Mouse (Mus musculus) heart, adult 9 months (tissue): ENCODE measurements at regions not wholly inside any gene's neighbourhood (a gene's known extent, or its start where the extent isn't known, plus 50 kb on each side); places are given as distances from the start of the nearest gene placed in this dataset.

Source experiments
- DNase-seq, 2 experiments: peaks; one replicate each; pipeline ENCODE4 v3.0.0; 2022; ENCODE audit warnings: low spot score in 2 of 2

GRCm38 (mm10) chr14:105779760-105780159 is 116.9 kb downstream of the Spry2 start:
- DNase-seq = no peak

GRCm38 (mm10) chr14:105779349-105779748 is 117.3 kb downstream of the Spry2 start:
- peak; percentile 89 for DNase-seq

DNA sequence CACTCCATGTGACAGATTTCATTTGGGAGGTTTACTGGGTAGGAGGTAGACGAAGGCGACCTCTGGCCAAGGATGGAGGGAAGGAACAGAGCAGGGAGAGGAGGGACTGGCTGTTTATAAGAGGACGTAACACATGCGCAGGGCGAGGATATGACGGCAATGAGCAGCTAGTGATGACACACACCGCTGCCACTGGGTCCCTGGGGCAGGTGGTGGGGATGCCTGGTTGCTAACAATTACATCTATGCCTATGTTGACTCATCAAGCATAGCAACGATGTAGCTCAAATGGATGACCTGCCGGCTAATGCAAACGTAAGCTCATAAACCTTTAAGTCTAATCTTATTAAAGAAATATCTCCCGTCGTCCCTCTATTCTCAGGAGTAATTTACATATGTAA is 122.9 kb downstream of the Spry2 start:
- DNase-seq = no peak

- DNase-seq = no peak
Measured at GRCm38 (mm10) chr14:105767100-105767499, 129.5 kb downstream of the Spry2 start.

DNA sequence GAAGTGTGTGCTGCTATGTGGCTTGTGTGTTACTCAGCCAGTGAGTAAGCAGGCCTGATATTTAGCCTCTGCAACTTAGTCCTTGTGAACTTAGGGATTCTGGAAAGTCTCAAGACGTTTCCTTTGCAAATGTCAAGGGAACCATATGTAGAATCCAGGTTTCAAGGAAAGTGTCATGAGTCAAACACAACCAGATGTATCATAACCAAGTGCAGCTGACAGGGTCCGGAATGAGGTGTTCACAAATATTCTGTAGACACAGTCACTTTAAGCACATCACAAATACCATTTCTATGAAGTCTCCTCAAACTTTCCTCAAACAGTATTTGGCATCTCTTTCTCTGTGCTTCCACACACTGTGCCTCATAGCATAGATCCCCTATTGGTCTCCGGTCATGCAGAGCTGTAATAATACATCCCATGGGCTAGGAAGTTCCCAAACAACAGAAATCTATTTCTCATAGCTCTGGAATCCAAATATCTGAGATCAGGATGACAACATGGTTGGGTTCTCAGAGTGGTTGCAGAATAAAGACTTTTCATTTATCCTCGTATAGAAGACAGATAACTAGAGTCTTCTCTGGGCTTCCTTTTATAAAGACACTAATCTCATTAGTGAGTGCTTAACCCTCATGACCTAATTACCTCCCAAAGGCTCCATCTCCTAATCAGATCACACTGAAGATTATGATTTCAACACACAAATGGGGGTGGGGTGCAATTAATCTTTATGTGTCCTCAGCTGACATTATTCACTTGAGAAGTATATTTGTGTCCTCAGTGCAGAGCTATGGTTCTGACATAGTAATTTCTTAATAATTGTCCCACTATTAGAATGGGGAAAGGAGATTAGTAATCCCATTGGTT is 143.9 kb downstream of the Spry2 start:
- DNase-seq = no peak

DNA sequence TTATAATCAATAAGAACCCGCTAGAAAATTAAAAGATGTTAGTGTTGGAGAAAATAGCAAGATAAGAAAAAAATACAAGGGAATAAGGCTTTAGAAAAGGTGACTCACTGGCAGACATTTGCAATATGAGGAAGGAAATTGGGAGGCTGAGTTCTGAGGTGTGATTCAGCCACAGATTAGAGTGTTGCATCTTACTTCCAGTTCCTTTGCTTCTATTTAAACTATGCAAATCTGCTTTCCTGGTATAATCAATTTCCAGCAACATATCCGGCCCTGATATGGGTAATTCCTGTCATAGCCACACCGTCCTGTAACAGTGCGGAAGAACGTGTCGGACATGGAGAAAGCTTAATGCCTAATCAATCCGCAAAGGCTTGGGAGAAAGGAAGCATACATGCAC is 144.9 kb downstream of the Spry2 start:
- no peak for DNase-seq

- DNase-seq = no peak
Measured at GRCm38 (mm10) chr14:105744578-105744977, 152.0 kb downstream of the Spry2 start.

- DNase-seq = peak; percentile 84 to 86
Measured at GRCm38 (mm10) chr14:105744125-105744524, 152.5 kb downstream of the Spry2 start.

DNA sequence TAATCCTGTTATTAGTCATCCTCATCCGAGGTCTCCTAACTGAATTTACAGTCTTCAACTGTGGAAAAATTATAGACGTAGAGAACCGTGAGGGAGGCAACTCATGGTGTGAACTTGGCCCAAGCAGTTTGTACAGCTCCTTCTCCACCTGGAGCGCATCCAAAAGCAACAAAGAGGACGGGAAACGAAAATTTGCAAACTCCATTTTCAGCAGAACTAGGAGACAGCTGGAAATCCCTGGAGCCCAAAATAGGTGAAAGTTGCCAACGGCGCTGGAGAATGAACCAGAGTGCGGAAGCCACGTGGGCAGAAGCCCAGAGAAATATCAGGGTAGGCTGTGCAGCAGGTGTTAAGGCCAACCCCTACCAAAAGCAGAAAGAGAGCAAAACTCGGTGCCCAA is 155.7 kb downstream of the Spry2 start:
- DNase-seq = peak; percentile 88 to 89

DNA sequence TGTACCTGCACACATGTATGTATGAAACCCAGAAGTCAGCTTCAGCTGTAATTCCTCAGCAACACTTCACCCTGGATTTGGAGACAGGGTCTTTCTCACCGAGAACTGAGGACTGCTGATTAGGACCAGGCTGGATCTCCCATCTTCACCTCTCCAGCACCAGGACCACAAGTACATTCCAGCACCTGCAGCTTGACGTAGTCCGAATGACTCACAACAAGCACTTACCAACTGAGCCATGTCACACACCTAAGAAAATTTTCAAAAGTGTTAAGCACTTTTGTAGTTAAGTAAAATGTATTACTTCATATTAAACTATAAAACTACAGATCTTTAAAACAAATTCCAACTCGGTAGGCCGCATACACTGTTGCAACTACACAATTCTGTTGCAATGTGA is 158.1 kb downstream of the Spry2 start:
- no peak for DNase-seq

- peak in 1 of 2 experiments; percentile 39 for DNase-seq
Measured at GRCm38 (mm10) chr14:105736352-105736751, 160.3 kb downstream of the Spry2 start.

DNA sequence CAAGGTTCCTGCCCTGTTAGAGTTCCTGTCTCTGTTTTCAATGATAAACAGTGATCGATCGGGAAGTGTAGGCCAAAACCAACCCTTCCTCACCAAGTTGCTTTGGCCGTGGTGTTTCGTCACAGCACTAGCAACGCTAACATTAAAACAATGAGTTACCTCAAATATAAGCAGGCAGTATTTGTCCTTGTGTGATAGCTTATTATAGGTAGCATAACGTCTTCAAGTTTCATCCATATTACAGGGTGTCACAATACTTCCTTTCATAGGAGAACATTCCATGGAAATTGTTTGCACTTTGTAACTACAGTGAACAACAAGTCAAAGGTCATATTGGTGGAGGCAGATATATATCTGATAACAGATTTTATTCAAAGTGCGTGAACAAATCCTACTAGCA is 162.3 kb downstream of the Spry2 start:
- no peak for DNase-seq

GRCm38 (mm10) chr14:105733013-105733728 is 163.4 kb downstream of the Spry2 start:
- peak; percentile 59 to 65 for DNase-seq

- peak; percentile 88 to 93 for DNase-seq
Measured at GRCm38 (mm10) chr14:105732221-105733012, 164.2 kb downstream of the Spry2 start.

- DNase-seq = peak in 1 of 2 experiments; percentile 32
Measured at GRCm38 (mm10) chr14:105730786-105731185, 165.8 kb downstream of the Spry2 start.

GRCm38 (mm10) chr14:105728841-105729240 is 167.8 kb downstream of the Spry2 start:
- no peak for DNase-seq

DNA sequence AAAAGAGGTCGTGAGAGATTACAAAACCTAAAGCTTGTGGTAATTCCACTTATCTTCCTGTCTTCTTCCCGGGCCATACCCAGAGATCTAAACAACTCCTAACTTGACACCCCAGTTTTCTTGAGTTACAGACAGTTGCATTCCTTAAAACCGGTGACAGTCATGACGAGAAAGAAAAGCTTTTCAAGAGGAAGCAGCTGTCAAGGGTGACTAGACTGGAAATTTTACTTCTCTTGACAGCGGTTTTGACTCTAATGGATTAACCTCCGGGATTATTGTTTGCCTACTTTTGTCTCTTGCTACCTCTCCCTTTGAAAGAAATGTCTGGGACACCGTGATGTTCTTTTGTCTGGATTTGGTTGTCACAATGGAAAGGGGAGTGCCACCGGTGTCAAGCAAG is 170.9 kb downstream of the Spry2 start:
- DNase-seq = no peak

DNA sequence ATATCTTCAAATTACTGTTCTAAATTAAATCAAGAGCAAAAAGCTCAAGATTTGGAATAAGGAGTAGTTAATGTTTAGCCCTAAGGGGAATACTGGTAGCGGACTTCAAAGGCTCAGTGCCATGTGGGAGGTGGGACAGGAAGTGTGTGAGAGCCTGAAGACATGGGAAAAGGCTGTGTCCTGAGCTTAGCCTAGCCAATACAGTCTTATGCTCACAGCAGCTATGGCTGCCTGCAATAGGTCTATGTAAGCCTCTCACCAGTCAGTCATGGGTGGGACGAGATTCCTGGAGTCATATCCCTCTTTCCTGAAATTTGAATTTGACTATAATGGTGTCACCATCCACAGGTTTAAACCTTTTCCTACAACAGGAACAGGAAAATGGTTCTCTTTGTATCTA is 173.7 kb downstream of the Spry2 start:
- DNase-seq = no peak

DNA sequence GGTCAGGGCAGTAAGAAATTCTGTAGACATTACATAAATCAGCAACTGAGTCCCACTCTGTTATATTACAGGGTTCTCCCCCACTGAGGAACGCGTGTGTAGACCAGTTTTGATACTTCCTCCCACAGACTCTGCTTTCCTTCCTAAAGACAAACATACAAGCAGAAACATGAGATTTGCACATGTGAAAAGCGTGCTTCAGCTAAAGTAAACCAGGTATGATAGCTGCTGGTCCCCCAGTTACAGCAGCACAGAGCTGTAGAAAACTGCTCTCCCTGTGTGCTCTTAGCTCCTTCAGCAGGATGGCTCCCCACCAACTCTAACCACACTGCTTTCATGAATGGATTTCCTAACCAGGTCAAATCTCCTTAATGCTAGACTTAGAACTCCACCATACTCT is 175.0 kb downstream of the Spry2 start:
- DNase-seq = no peak

DNA sequence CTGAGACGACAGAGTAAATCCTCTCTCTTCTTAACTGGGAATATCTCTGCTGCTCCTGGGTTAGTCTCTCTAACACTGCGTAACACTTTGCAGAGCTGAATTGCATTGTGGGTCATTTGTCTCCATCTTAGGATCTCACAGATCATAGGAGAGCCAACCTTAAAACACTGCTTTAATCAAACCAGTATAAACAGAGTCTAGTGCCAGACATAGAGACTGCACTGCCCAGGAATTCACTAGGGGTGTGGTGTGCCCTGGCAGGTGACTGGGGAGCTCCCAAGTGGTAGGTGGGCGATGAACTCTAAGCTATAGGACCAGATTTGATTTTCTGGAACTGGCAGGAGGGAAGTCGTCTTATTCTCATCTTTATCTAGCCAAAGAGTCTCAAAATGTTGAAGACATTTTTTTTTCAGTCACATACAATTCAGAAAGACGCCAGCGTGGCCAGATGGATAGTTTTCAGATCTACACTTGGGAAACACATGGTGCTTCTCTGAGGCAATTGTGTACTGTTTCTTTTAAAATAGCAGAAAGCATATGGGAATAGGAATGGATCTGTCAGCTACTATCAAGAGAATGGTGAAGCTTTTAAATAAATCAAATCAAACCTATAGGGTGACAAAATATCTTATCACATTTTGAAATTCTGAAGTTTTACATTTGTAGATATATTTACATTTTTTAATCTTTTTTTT is 175.7 kb downstream of the Spry2 start:
- no peak for DNase-seq

DNA sequence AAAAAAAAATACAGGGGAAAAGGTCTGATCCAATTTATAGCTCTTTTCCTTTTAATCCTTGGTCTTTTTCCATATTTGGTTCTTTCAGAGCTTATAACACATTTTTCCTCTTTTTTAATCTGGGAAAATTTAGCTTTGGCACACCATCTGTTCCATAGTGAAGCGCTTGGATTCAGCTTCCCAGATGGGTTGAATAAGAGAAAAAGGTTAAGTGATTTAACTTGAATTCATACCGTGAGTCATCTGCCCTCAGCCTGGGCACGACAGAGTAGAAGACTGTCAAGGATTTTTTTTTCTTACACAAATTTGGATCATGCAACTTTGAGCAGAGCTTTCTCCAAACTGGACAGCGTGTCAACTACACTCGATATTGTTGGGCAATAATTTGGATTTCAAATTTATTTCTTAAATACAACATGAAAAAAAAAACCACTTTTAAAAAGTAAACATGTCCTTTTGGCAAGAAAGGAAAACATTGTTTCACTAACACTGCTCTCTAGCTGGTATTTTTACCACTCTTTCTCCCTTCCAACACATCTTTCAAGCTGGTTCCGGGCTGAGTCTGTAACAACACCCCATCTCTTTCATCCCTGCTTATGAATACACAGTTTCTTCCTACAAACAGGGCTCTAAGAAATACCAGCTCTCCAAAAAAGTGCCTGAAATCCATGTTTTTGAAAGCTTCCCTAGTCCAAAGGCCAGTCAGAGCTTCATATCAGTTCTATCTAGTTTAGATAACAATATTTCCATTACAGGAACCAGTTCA is 177.8 kb downstream of the Spry2 start:
- no peak for DNase-seq
